25 mouse cellular contexts compared by ENCODE assay signal in the genomic region with DNA sequence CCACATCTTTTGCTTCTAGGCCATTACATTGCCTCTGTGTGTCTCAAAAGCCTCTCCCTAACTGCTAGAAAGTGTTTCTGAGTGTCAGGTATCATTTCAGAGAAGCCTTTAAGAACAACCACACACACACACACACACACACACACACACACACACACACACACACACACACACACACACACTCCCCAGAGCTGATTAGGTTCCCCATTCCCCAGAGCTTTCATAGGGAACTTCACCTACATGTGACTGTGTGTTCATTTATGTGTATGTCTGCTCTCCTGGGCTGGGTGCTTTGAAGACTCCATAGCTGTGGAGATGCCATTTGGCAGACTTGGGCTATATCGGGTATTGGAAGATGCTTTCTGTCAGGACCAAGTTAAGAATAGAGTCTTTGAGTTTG. TPM values are rescaled to one million over a fixed set of nuclear protein-coding genes. Genes with fewer than 3 reads are reported as not detected.
DNase-seq lines count a peak whose midpoint lies in the region; ATAC-seq and TF ChIP-seq lines count a peak whose summit lies in the region.
"Had no signal": no experiment of that assay in that cellular context is flagged by ENCODE, and none has a peak within 500 bp of the region (broad histone marks: within the 10 kb centered on the region; RNA-seq: fewer than 3 reads in every experiment).

No protein-coding gene starts in this region.

- no peaks in the 10 kb centered on the region for H3K9me3 ChIP-seq in MEL (replicated peaks; ENCODE audit: insufficient read depth, low read length)
- no peaks in the 10 kb centered on the region for H3K9me3 ChIP-seq in liver, embryonic 13.5 days (replicated peaks)
- H3K9me3 ChIP-seq: forebrain, embryonic 13.5 days; heart, embryonic 15.5 days; kidney, embryonic 15.5 days; lung, embryonic 15.5 days; megakaryocyte, embryonic 14.5 days; midbrain, embryonic 12.5 days; neural tube, embryonic 12.5 days had no signal

- H3K4me1 ChIP-seq in MEL (ENCODE audit: control insufficient read depth in 1 of 2, insufficient read depth in 2 of 2, low read length in 2 of 2) = peaks cover 18 to 42% of the 10 kb centered on the region in 2 experiments
- H3K4me1 ChIP-seq in liver, embryonic 13.5 days (replicated peaks) = peaks cover 73% of the 10 kb centered on the region
- H3K4me1 ChIP-seq in thymus, adult 2 months (replicated peaks; ENCODE audit: control insufficient read depth, insufficient read depth, low read length) = peaks cover 17% of the 10 kb centered on the region

- H3K27ac ChIP-seq in MEL (ENCODE audit: control insufficient read depth, low read depth, low read length) = peak overlapping the region; percentile 95
- H3K27ac ChIP-seq in liver, embryonic 13.5 days = peak overlapping the region; percentile 93
- H3K27ac ChIP-seq in thymus, adult 2 months (ENCODE audit: control insufficient read depth, insufficient read depth, low read length) = no peak overlapping the region
- H3K27ac ChIP-seq: forebrain, embryonic 13.5 days; heart, embryonic 15.5 days; kidney, embryonic 15.5 days; lung, embryonic 15.5 days; midbrain, embryonic 12.5 days; neural tube, embryonic 12.5 days had no signal

- peak; percentile 77 for DNase-seq in MEL (ENCODE audit: low read depth, low spot score)
- DNase-seq in liver, embryonic 13.5 days = no peak
- DNase-seq in cerebellum, adult 9-10 months = no peak
- DNase-seq in layer of hippocampus, adult 9-11 months = no peak
- no peak for DNase-seq in thymus, adult 2 months
- DNase-seq: adrenal gland, postnatal 14 days; cerebellum, adult 2 months; cerebellum, postnatal 36 days; gastrocnemius, postnatal 14 days; kidney, adult 11 months; kidney, postnatal 25 days; left cerebral cortex, postnatal 4 days had no signal

- peak; percentile 6 to 29; a peak in 1 of 4 replicates for TF ChIP-seq EP300 in MEL (IDR thresholded peaks at IDR 0.05; ENCODE audit: low read depth in 1 of 2, low read length in 2 of 2)

- H3ac ChIP-seq in C2C12 (ENCODE audit: control insufficient read depth, insufficient read length, low read depth) = no peak overlapping the region

- H3K36me3 ChIP-seq in C2C12 (ENCODE audit: control insufficient read depth, insufficient read depth) (peaks cover 3% of the 10 kb centered on the region), MEL (ENCODE audit: control insufficient read depth in 1 of 2, insufficient read depth in 2 of 2, low read length in 2 of 2) (peaks cover 0 to 35% of the 10 kb centered on the region in 2 experiments; a peak in 3 of 4 replicates)
- H3K36me3 ChIP-seq in liver, embryonic 13.5 days = peaks cover 24% of the 10 kb centered on the region
- peaks cover 3% of the 10 kb centered on the region for H3K36me3 ChIP-seq in thymus, adult 2 months (ENCODE audit: control insufficient read depth, insufficient read depth, low read length)

- TF ChIP-seq POLR2A in MEL (IDR thresholded peaks at IDR 0.05; ENCODE audit: control insufficient read depth in 1 of 2, insufficient read depth in 1 of 2, low read depth in 1 of 2, low read length in 2 of 2, poor library complexity in 1 of 2) = no peak
- no peak for TF ChIP-seq POLR2A in thymus, adult 2 months (IDR thresholded peaks at IDR 0.05; ENCODE audit: control insufficient read depth, extremely low read depth, insufficient read depth, low read length, poor library complexity)

- H3K4me3 ChIP-seq in C2C12 (ENCODE audit: insufficient read depth, poor library complexity, severe bottlenecking) = peak overlapping the region; percentile 6
- no peak overlapping the region for H3K4me3 ChIP-seq in MEL (ENCODE audit: control insufficient read depth in 1 of 2, insufficient read depth in 1 of 2, low read depth in 2 of 2, low read length in 2 of 2)
- H3K4me3 ChIP-seq in liver, embryonic 13.5 days (replicated peaks) = no peak overlapping the region
- H3K4me3 ChIP-seq in thymus, adult 2 months (ENCODE audit: control insufficient read depth, insufficient read depth, low read length) = no peak overlapping the region
- H3K4me3 ChIP-seq: forebrain, embryonic 13.5 days; heart, embryonic 15.5 days; kidney, embryonic 15.5 days; lung, embryonic 15.5 days; megakaryocyte, embryonic 14.5 days; midbrain, embryonic 12.5 days; myocyte; neural tube, embryonic 12.5 days had no signal

- no peak for ATAC-seq in liver, embryonic 13.5 days (ENCODE audit: low read depth)
- ATAC-seq in megakaryocyte, adult 5-6 weeks (ENCODE audit: poor library complexity, severe bottlenecking) = peak; percentile 31
- ATAC-seq: forebrain, embryonic 13.5 days; Patski had no signal

- peak overlapping the region; percentile 56 for H3K9ac ChIP-seq in MEL (ENCODE audit: control insufficient read depth, low read depth, low read length, poor library complexity, severe bottlenecking)
- peak overlapping the region; percentile 55 for H3K9ac ChIP-seq in liver, embryonic 13.5 days
- H3K9ac ChIP-seq: forebrain, embryonic 13.5 days; heart, embryonic 15.5 days; kidney, embryonic 15.5 days; lung, embryonic 15.5 days; midbrain, embryonic 12.5 days; neural tube, embryonic 12.5 days had no signal

- 88% methylated on average over 1 of the region's 1 CpGs for WGBS in liver, embryonic 13.5 days (ENCODE audit: insufficient replicate concordance)
- 93% methylated on average over 1 of the region's 1 CpGs for WGBS in thymus, adult 2 months

- H3K27me3 ChIP-seq in C2C12 (ENCODE audit: control insufficient read depth, insufficient read depth, insufficient read length) (no peaks in the 10 kb centered on the region), MEL (ENCODE audit: control insufficient read depth in 1 of 2, insufficient read depth in 2 of 2, low read length in 2 of 2) (no peaks in the 10 kb centered on the region)
- H3K27me3 ChIP-seq in liver, embryonic 13.5 days = no peaks in the 10 kb centered on the region
- no peaks in the 10 kb centered on the region for H3K27me3 ChIP-seq in thymus, adult 2 months (ENCODE audit: control insufficient read depth, insufficient read depth, low read length)
- H3K27me3 ChIP-seq: forebrain, embryonic 13.5 days; heart, embryonic 15.5 days; kidney, embryonic 15.5 days; lung, embryonic 15.5 days; megakaryocyte, embryonic 14.5 days; midbrain, embryonic 12.5 days; neural tube, embryonic 12.5 days; Patski had no signal

- TF ChIP-seq CTCF in C2C12 (IDR thresholded peaks at IDR 0.05; ENCODE audit: control insufficient read depth, insufficient read depth, insufficient read length) = no peak
- no peak for TF ChIP-seq CTCF in MEL (IDR thresholded peaks at IDR 0.05 in 2 of 3, conservative IDR thresholded peaks at IDR 0.05 in 1 of 3; ENCODE audit: control insufficient read depth in 1 of 3, insufficient read depth in 1 of 3, low read depth in 2 of 3, low read length in 3 of 3, poor library complexity in 1 of 3, severe bottlenecking in 1 of 3)
- TF ChIP-seq CTCF in thymus, adult 2 months (IDR thresholded peaks at IDR 0.05; ENCODE audit: borderline replicate concordance, control insufficient read depth, extremely low read depth, insufficient read depth, low read length, poor library complexity) = no peak

- H3K79me2 ChIP-seq in C2C12 (ENCODE audit: control insufficient read depth, insufficient read depth) (peaks cover 22% of the 10 kb centered on the region), MEL (ENCODE audit: control insufficient read depth, insufficient read depth, low read length, poor library complexity) (peaks cover 31% of the 10 kb centered on the region)

- no peak for TF ChIP-seq RAD21 in MEL (IDR thresholded peaks at IDR 0.05; ENCODE audit: low read depth, low read length)

- no peak overlapping the region for H3K4me2 ChIP-seq in liver, embryonic 13.5 days
- H3K4me2 ChIP-seq: forebrain, embryonic 13.5 days; heart, embryonic 15.5 days; kidney, embryonic 15.5 days; lung, embryonic 15.5 days; midbrain, embryonic 12.5 days; neural tube, embryonic 12.5 days had no signal

- H3K79me3 ChIP-seq in C2C12 (ENCODE audit: low read depth) = peaks cover 16% of the 10 kb centered on the region

RNA-seq across cellular contexts. Expression of gene Elovl1, which starts 2.5 kb away (rescaled TPM):
- polyA plus RNA-seq in C2C12 (2012; fragmentation: generic; extraction: Trizol) (92.3 TPM), MEL (2012; ENCODE audit: insufficient read depth in 1 of 2, insufficient read length in 2 of 2, low read depth in 1 of 2, low replicate concordance in 2 of 2, missing spikeins in 1 of 2) (100 to 1,000 TPM; 246 to 391 TPM)
- 93.5 and 134 TPM in 2 replicates for total RNA-seq in MEL (2012; rRNA removed)
- polyA plus RNA-seq in liver, embryonic 13.5 days (2015; fragmentation: Nextera tagmentation; extraction: Ambion mirVana) = 106 and 107 TPM in 2 replicates
- total RNA-seq in megakaryocyte, adult 5-6 weeks (2015) = 88.6 and 93.9 TPM in 2 replicates
- total RNA-seq in megakaryocyte, adult 5-6 weeks (2017) = 67.1 and 76.1 TPM in 2 replicates
- 127 and 155 TPM in 2 replicates for polyA plus RNA-seq in thymus, adult 2 months (2012; rRNA removed)

RNA-seq across cellular contexts. Expression of gene Cdc20, which starts 11.8 kb away (rescaled TPM):
- polyA plus RNA-seq in C2C12 (2012; fragmentation: generic; extraction: Trizol) (274 TPM), MEL (2012; ENCODE audit: insufficient read depth in 1 of 2, insufficient read length in 2 of 2, low read depth in 1 of 2, low replicate concordance in 2 of 2, missing spikeins in 1 of 2) (100 to 1,000 TPM in 1 of 2 experiments, not detected in 1; 247 TPM)
- total RNA-seq in MEL (2012; rRNA removed) = 189 and 211 TPM in 2 replicates
- polyA plus RNA-seq in liver, embryonic 13.5 days (2015; fragmentation: Nextera tagmentation; extraction: Ambion mirVana) = 210 and 211 TPM in 2 replicates
- 47.3 and 47.8 TPM in 2 replicates for total RNA-seq in megakaryocyte, adult 5-6 weeks (2015)
- 81.0 and 83.9 TPM in 2 replicates for total RNA-seq in megakaryocyte, adult 5-6 weeks (2017)
- polyA plus RNA-seq in thymus, adult 2 months (2012; rRNA removed) = 152 and 211 TPM in 2 replicates

RNA-seq across cellular contexts. Expression of gene Med8, which starts 16.2 kb away (rescaled TPM):
- polyA plus RNA-seq in C2C12 (2012; fragmentation: generic; extraction: Trizol) = 77.2 TPM
- 143 and 159 TPM in 2 replicates for total RNA-seq in MEL (2012; rRNA removed)
- polyA plus RNA-seq in MEL (2012; ENCODE audit: insufficient read depth in 1 of 2, insufficient read length in 2 of 2, low read depth in 1 of 2, low replicate concordance in 2 of 2, missing spikeins in 1 of 2) = 100 to 1,000 TPM in 1 of 2 experiments, 10 to 100 TPM in 1; 84.2 to 134 TPM
- 97.4 and 107 TPM in 2 replicates for polyA plus RNA-seq in liver, embryonic 13.5 days (2015; fragmentation: Nextera tagmentation; extraction: Ambion mirVana)
- 76.9 and 102 TPM in 2 replicates for total RNA-seq in megakaryocyte, adult 5-6 weeks (2015)
- 82.0 and 106 TPM in 2 replicates for total RNA-seq in megakaryocyte, adult 5-6 weeks (2017)
- 40.1 and 40.8 TPM in 2 replicates for polyA plus RNA-seq in thymus, adult 2 months (2012; rRNA removed)

RNA-seq across cellular contexts. Expression of gene Szt2, which starts 16.3 kb away (rescaled TPM):
- 7.6 TPM for polyA plus RNA-seq in C2C12 (2012; fragmentation: generic; extraction: Trizol)
- total RNA-seq in MEL (2012; rRNA removed) = 5.7 and 7.3 TPM in 2 replicates
- polyA plus RNA-seq in MEL (2012; ENCODE audit: insufficient read depth in 1 of 2, insufficient read length in 2 of 2, low read depth in 1 of 2, low replicate concordance in 2 of 2, missing spikeins in 1 of 2) = 10 to 100 TPM in 1 of 2 experiments, not detected in 1; 24.0 TPM
- 2.0 TPM in 2 replicates for polyA plus RNA-seq in liver, embryonic 13.5 days (2015; fragmentation: Nextera tagmentation; extraction: Ambion mirVana)
- 11.2 and 13.6 TPM in 2 replicates for total RNA-seq in megakaryocyte, adult 5-6 weeks (2015)
- total RNA-seq in megakaryocyte, adult 5-6 weeks (2017) = 4.1 and 5.5 TPM in 2 replicates
- polyA plus RNA-seq in thymus, adult 2 months (2012; rRNA removed) = 90.6 and 96.7 TPM in 2 replicates

RNA-seq across cellular contexts. Expression of gene Mpl, which starts 31.9 kb away (rescaled TPM):
- not detected for polyA plus RNA-seq in C2C12 (2012; fragmentation: generic; extraction: Trizol)
- total RNA-seq in MEL (2012; rRNA removed) = 0.04 TPM in 1 of 2 replicates, not detected in the other
- under 1 TPM in 1 of 2 experiments, not detected in 1; 0.04 TPM for polyA plus RNA-seq in MEL (2012; ENCODE audit: insufficient read depth in 1 of 2, insufficient read length in 2 of 2, low read depth in 1 of 2, low replicate concordance in 2 of 2, missing spikeins in 1 of 2)
- polyA plus RNA-seq in liver, embryonic 13.5 days (2015; fragmentation: Nextera tagmentation; extraction: Ambion mirVana) = 10.8 and 10.9 TPM in 2 replicates
- 0.36 TPM in 1 of 2 replicates, not detected in the other for total RNA-seq in megakaryocyte, adult 5-6 weeks (2015)
- total RNA-seq in megakaryocyte, adult 5-6 weeks (2017) = not detected in 2 replicates
- 0.11 and 0.28 TPM in 2 replicates for polyA plus RNA-seq in thymus, adult 2 months (2012; rRNA removed)
- total RNA-seq: gastrocnemius, postnatal 14 days; layer of hippocampus, adult 18-20 months; left cerebral cortex, postnatal 4 days had no signal
- polyA plus RNA-seq: myocyte; Patski; testis, adult 2 months had no signal
